25 mouse cellular contexts compared by ENCODE assay signal in genomic region chr19:53122641-53123241, GRCm38 (mm10). TPM values are rescaled to one million over a fixed set of nuclear protein-coding genes. Genes with fewer than 3 reads are reported as not detected.
DNase-seq lines count a peak whose midpoint lies in the region; ATAC-seq lines count a peak whose summit lies in the region.
"Had no signal": no experiment of that assay in that cellular context is flagged by ENCODE, and none has a peak within 500 bp of the region (broad histone marks: within the 10 kb centered on the region; RNA-seq: fewer than 3 reads in every experiment).

No protein-coding gene starts in this region.

- no peaks in the 10 kb centered on the region for H3K36me3 ChIP-seq in heart, embryonic 13.5 days
- no peaks in the 10 kb centered on the region for H3K36me3 ChIP-seq in midbrain, embryonic 11.5 days (ENCODE audit: control insufficient read depth, insufficient read depth, low read length)
- no peaks in the 10 kb centered on the region for H3K36me3 ChIP-seq in midbrain, embryonic 14.5 days (ENCODE audit: control insufficient read depth, insufficient read depth, low read length)
- H3K36me3 ChIP-seq: forebrain, embryonic 12.5 days; intestine, embryonic 15.5 days; limb, embryonic 12.5 days; liver, embryonic 15.5 days; lung, embryonic 15.5 days; midbrain, embryonic 12.5 days; neural tube, embryonic 13.5 days had no signal

- peaks cover 40% of the 10 kb centered on the region for H3K4me1 ChIP-seq in heart, embryonic 13.5 days
- no peaks in the 10 kb centered on the region for H3K4me1 ChIP-seq in midbrain, embryonic 11.5 days (ENCODE audit: control insufficient read depth, insufficient read depth, low read length)
- H3K4me1 ChIP-seq in midbrain, embryonic 14.5 days (ENCODE audit: control insufficient read depth, insufficient read depth, low read length): no peaks in the 10 kb centered on the region
- H3K4me1 ChIP-seq: forebrain, embryonic 12.5 days; intestine, embryonic 15.5 days; midbrain, embryonic 12.5 days; neural tube, embryonic 13.5 days had no signal

- no peaks in the 10 kb centered on the region for H3K27me3 ChIP-seq in heart, embryonic 13.5 days (replicated peaks)
- no peaks in the 10 kb centered on the region for H3K27me3 ChIP-seq in midbrain, embryonic 11.5 days (ENCODE audit: control insufficient read depth, insufficient read depth, low read length)
- no peaks in the 10 kb centered on the region for H3K27me3 ChIP-seq in midbrain, embryonic 14.5 days (ENCODE audit: control insufficient read depth, insufficient read depth, low read length)
- H3K27me3 ChIP-seq: CH12.LX; forebrain, embryonic 12.5 days; intestine, embryonic 15.5 days; liver, embryonic 15.5 days; lung, embryonic 15.5 days; midbrain, embryonic 12.5 days had no signal

- no peak for ATAC-seq in heart, embryonic 13.5 days (ENCODE audit: extremely low read depth, insufficient number of reproducible peaks, low FRiP score, low TSS enrichment)
- ATAC-seq in midbrain, embryonic 11.5 days (ENCODE audit: low FRiP score): no peak
- ATAC-seq in midbrain, embryonic 14.5 days (ENCODE audit: low FRiP score, low TSS enrichment): no peak
- ATAC-seq in frontal cortex, adult (ENCODE audit: low TSS enrichment): no peak
- ATAC-seq: forebrain, postnatal 0 days; hindbrain, embryonic 16.5 days; intestine, embryonic 15.5 days had no signal

- 32% methylated on average over 6 of the region's 6 CpGs for WGBS in heart, embryonic 13.5 days
- 84% methylated on average over 6 of the region's 6 CpGs for WGBS in midbrain, embryonic 11.5 days
- 90% methylated on average over 6 of the region's 6 CpGs for WGBS in midbrain, embryonic 14.5 days

- no peak overlapping the region for H3K4me2 ChIP-seq in heart, embryonic 13.5 days
- H3K4me2 ChIP-seq in midbrain, embryonic 11.5 days: no peak overlapping the region
- H3K4me2 ChIP-seq in midbrain, embryonic 14.5 days (ENCODE audit: low read length): no peak overlapping the region
- H3K4me2 ChIP-seq: forebrain, embryonic 12.5 days; intestine, embryonic 15.5 days; limb, embryonic 12.5 days; liver, embryonic 15.5 days; lung, embryonic 15.5 days; midbrain, embryonic 12.5 days; neural tube, embryonic 13.5 days had no signal

- H3K4me3 ChIP-seq in heart, embryonic 13.5 days: no peak overlapping the region
- no peak overlapping the region for H3K4me3 ChIP-seq in midbrain, embryonic 11.5 days (ENCODE audit: low read depth, low read length)
- H3K4me3 ChIP-seq in midbrain, embryonic 14.5 days (replicated peaks; ENCODE audit: low read depth, low read length): no peak overlapping the region
- H3K4me3 ChIP-seq: forebrain, embryonic 12.5 days; intestine, embryonic 15.5 days; limb, embryonic 12.5 days; liver, embryonic 15.5 days; lung, embryonic 15.5 days; midbrain, embryonic 12.5 days; neural tube, embryonic 13.5 days had no signal

- no peak for DNase-seq in heart, adult 9 months (ENCODE audit: low spot score in 2 of 2)
- peak; percentile 69 for DNase-seq in kidney, adult 9 months
- no peak for DNase-seq in kidney, postnatal 25 days
- DNase-seq in midbrain, embryonic 11.5 days (ENCODE audit: low spot score, missing footprints): peak; percentile 61
- no peak for DNase-seq in midbrain, embryonic 14.5 days
- DNase-seq: adrenal gland, adult 8-10 months; cerebellum, adult 2 months; cerebellum, postnatal 14 days; forebrain, postnatal 0 days; gastrocnemius, postnatal 10 days; lung, postnatal 36 days; right cerebral cortex, postnatal 4 days; thymus, adult 2 months; thymus, postnatal 36 days had no signal

- H3K27ac ChIP-seq in heart, embryonic 13.5 days (replicated peaks): peak overlapping the region; percentile 55
- H3K27ac ChIP-seq in midbrain, embryonic 11.5 days (ENCODE audit: low read depth, low read length): no peak overlapping the region
- no peak overlapping the region for H3K27ac ChIP-seq in midbrain, embryonic 14.5 days (replicated peaks; ENCODE audit: low read depth, low read length)
- H3K27ac ChIP-seq: forebrain, embryonic 12.5 days; intestine, embryonic 15.5 days; limb, embryonic 12.5 days; liver, embryonic 15.5 days; lung, embryonic 15.5 days; midbrain, embryonic 12.5 days; neural tube, embryonic 13.5 days had no signal

- no peak overlapping the region for H3K9ac ChIP-seq in heart, embryonic 13.5 days
- H3K9ac ChIP-seq in midbrain, embryonic 11.5 days (ENCODE audit: low read length): no peak overlapping the region
- no peak overlapping the region for H3K9ac ChIP-seq in midbrain, embryonic 14.5 days (replicated peaks; ENCODE audit: low read length)
- H3K9ac ChIP-seq: forebrain, embryonic 12.5 days; forebrain, postnatal 0 days; intestine, embryonic 15.5 days; limb, embryonic 12.5 days; liver, embryonic 15.5 days; lung, embryonic 15.5 days; midbrain, embryonic 12.5 days; neural tube, embryonic 13.5 days had no signal

- no peaks in the 10 kb centered on the region for H3K9me3 ChIP-seq in heart, embryonic 13.5 days
- no peaks in the 10 kb centered on the region for H3K9me3 ChIP-seq in midbrain, embryonic 11.5 days (ENCODE audit: control insufficient read depth, low read length)
- H3K9me3 ChIP-seq in midbrain, embryonic 14.5 days (ENCODE audit: control insufficient read depth, low read length): no peaks in the 10 kb centered on the region
- H3K9me3 ChIP-seq: forebrain, embryonic 12.5 days; intestine, embryonic 15.5 days; limb, embryonic 12.5 days; liver, embryonic 15.5 days; lung, embryonic 15.5 days; neural tube, embryonic 13.5 days had no signal

RNA-seq across cellular contexts. Expression of gene Add3, which starts 17.5 kb away (rescaled TPM):
- 120 and 121 TPM in 2 replicates for polyA plus RNA-seq in heart, embryonic 13.5 days (2015; fragmentation: Nextera tagmentation; extraction: Ambion mirVana)
- 49.7 and 53.8 TPM in 2 replicates for polyA plus RNA-seq in midbrain, embryonic 11.5 days (2014; fragmentation: Nextera tagmentation; extraction: Ambion mirVana)
- polyA plus RNA-seq in midbrain, embryonic 14.5 days (2014; fragmentation: Nextera tagmentation; extraction: Ambion mirVana): 14.8 and 28.6 TPM in 2 replicates

Comparison
In these comparisons a context has a peak if more than half of its experiments do, and no peak if none do; other contexts are left out.
1. DNase-seq: peak in kidney, adult 9 months (single experiment) and midbrain, embryonic 11.5 days (single experiment); none in heart, adult 9 months (0 of 2), kidney, postnatal 25 days (0 of 2) and midbrain, embryonic 14.5 days (single experiment).